Mouse (Mus musculus) lung, postnatal 0 days (tissue): ENCODE data around the gene Chn2. TPM values are rescaled to one million over a fixed set of nuclear protein-coding genes. Genes with fewer than 3 reads are reported as not detected.

Experiments used
- ATAC-seq: fragments of 200-750 bp; cut with Nextera tagmentation; 2 replicates; pipeline ENCODE4 v1.8.0; 2017; ENCODE audit warnings: moderate library complexity
- DNase-seq: peaks from one replicate; pipeline ENCODE4 v3.0.0-alpha.2; 2016; ENCODE audit warnings: low spot score
- H3K27ac ChIP-seq: fragments of 300-500 bp; sonication (generic); 2 replicates; pipeline ENCODE4 v1.5.1; 2014; ENCODE audit warnings: antibody characterized with exemption, mild to moderate bottlenecking, low read length, mixed read lengths
- H3K27me3 ChIP-seq: fragments of 300-500 bp; sonication (generic); replicated peaks from 2 replicates; pipeline ENCODE4 v1.6.1; 2014; ENCODE audit warnings: low read length, mixed read lengths; ENCODE audit not compliant: insufficient read depth
- H3K36me3 ChIP-seq: fragments of 300-500 bp; sonication (generic); 2 replicates; pipeline ENCODE4 v1.6.1; 2014; ENCODE audit warnings: low read length, mixed read lengths; ENCODE audit not compliant: insufficient read depth
- H3K4me1 ChIP-seq: fragments of 300-500 bp; sonication (generic); 2 replicates; pipeline ENCODE4 v1.6.1; 2014; ENCODE audit warnings: antibody characterized with exemption, low read depth, low read length, mixed read lengths; ENCODE audit not compliant: insufficient read depth
- H3K4me2 ChIP-seq: fragments of 300-500 bp; sonication (generic); replicated peaks from 2 replicates; pipeline ENCODE4 v1.6.1; 2014; ENCODE audit warnings: low read depth, mild to moderate bottlenecking, low read length, moderate library complexity, mixed read lengths
- H3K4me3 ChIP-seq: fragments of 300-500 bp; sonication (generic); 2 replicates; pipeline ENCODE4 v1.5.1; 2014; ENCODE audit warnings: low read depth, low read length
- H3K9ac ChIP-seq: fragments of 300-500 bp; sonication (generic); replicated peaks from 2 replicates; pipeline ENCODE4 v1.6.1; 2014; ENCODE audit warnings: low read depth, mild to moderate bottlenecking
- H3K9me3 ChIP-seq: fragments of 300-500 bp; sonication (generic); 2 replicates; pipeline ENCODE4 v1.6.1; 2016; ENCODE audit warnings: low read length, mixed read lengths
- CTCF ChIP-seq: IDR thresholded peaks from 2 replicates; pipeline ENCODE4 v1.5.1; 2016; ENCODE audit warnings: antibody characterized with exemption, mild to moderate bottlenecking
- EP300 ChIP-seq: IDR thresholded peaks from 2 replicates; pipeline ENCODE4 v1.6.1; 2016; ENCODE audit warnings: antibody characterized with exemption, mild to moderate bottlenecking, control low read depth
- WGBS: fragments of 180-500 bp; shearing (Covaris S2); extraction: QIAGEN DNeasy Blood & Tissue Kit; methylation state at CpG from one replicate; pipeline ENCODE4 v1.1.7; 2014; 5-methylcytosine and 5-hydroxymethylcytosine counted together
- polyA plus RNA-seq: library from polyadenylated mRNA; unstranded; fragments of >200 nt; fragmentation: Nextera tagmentation; extraction: Ambion mirVana; gene quantifications from 2 replicates; pipeline ENCODE4 v1.2.1, GENCODE M21; 2015

Gene Chn2
- polyA plus RNA-seq, 1 experiment from 2014 or later, result 6.8 TPM

DNA sequence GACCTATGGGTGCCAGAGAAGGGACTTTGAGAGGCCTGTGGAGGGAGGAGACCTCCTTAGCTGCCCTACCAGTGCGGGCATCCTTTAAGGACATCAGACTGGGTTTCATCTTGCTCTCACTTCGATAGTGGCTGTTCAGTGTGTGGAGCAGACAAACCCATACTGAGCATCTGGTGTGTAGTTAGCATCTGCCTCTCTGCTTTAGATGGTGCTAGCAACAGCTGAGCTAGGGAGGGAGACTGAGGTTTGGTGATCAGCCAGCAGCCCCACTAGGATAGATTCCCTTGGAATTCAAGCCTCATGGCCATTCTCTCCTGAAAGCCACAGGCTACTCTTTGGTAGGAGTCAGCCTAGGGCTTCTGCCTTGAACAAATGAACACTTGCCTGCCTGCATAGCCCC lies 117.7 kb downstream of the Chn2 start:
- TF ChIP-seq CTCF (no peak), EP300 (no peak)
- 87% methylated on average over 2 of the region's 2 CpGs for WGBS

DNA sequence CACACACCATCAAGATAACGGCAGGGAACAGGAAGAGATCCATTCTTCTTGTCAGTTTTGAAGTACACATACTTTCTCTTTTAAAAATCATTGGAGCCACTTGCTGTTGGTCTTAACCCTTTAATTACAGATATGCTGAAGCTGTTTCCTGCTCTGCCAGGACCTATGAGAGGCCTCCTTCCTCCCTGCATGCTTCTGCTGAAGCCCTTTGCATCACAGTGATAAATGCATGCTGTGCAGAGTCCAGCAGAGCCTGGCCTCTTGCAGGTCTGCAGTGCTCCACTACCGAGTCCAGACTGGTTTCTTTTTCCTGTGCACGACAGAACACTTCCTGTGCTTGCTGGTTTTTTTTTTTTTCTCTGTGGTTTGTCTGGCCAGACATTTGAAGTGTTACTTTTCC lies 119.0 kb downstream of the Chn2 start:
- Histone ChIP-seq H3K4me2 (0 out of 2 replicates have a peak overlapping the region, but pooled peaks have one; percentile 2), H3K9ac (no peak overlapping the region), H3K4me3 (no peak overlapping the region), H3K27ac (no peak overlapping the region), H3K4me1 (peaks cover 5% of the 10 kb centered on the region; the same call in 1 of the 2 replicates), H3K27me3 (no peaks in the 10 kb centered on the region), H3K36me3 (no peaks in the 10 kb centered on the region), H3K9me3 (no peaks in the 10 kb centered on the region)
- 17% methylated on average over 3 of the region's 3 CpGs for WGBS
- TF ChIP-seq EP300 (no peak), CTCF (no peak)
- DNase-seq (peak; percentile 18), ATAC-seq (peak; percentile 33; the same call in 1 of the 2 replicates)

More for the DNA sequence above, 117.7 kb downstream of the Chn2 start:
- no peak overlapping the region for H3K9ac ChIP-seq
- H3K4me1 ChIP-seq, result no peaks in the 10 kb centered on the region
- no peak overlapping the region for H3K27ac ChIP-seq
- H3K9me3 ChIP-seq, result no peaks in the 10 kb centered on the region
- H3K36me3 ChIP-seq, result no peaks in the 10 kb centered on the region
- H3K4me2 ChIP-seq, result no peak overlapping the region
- no peaks in the 10 kb centered on the region for H3K27me3 ChIP-seq
- no peak overlapping the region for H3K4me3 ChIP-seq
- DNase-seq (no peak), ATAC-seq (no peak)

DNA sequence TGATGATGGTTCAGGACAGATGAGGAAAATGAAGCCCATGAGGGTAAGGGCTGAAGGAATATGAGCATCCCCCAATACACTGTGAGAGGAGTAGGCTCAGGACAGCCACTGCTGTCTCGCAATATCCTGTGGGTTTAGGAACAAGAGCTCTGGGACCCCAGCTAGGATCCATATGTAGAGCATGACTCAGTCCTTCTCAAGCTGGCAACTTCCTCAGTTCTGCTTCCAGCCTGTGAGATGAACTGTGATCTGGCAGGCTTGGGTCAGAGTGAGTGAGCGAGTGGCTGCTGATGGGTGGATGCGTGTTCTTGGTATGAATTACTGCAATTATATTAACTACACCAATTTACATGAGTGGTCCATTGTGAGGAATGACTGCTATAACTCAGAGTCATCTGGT lies 121.3 kb downstream of the Chn2 start:
- peak; percentile 24 for DNase-seq
- Histone ChIP-seq H3K9me3 (no peaks in the 10 kb centered on the region), H3K4me2 (no peak overlapping the region), H3K27me3 (0 out of 2 replicates have a peak, but pooled peaks cover 3% of the 10 kb centered on the region), H3K27ac (no peak overlapping the region), H3K4me1 (peaks cover 5% of the 10 kb centered on the region; the same call in 1 of the 2 replicates), H3K36me3 (no peaks in the 10 kb centered on the region), H3K4me3 (no peak overlapping the region), H3K9ac (no peak overlapping the region)
- WGBS, result 82% methylated on average over 3 of the region's 3 CpGs
- peak; percentile 23; the same call in 1 of the 2 replicates for ATAC-seq
- TF ChIP-seq EP300 (no peak), CTCF (no peak)

DNA sequence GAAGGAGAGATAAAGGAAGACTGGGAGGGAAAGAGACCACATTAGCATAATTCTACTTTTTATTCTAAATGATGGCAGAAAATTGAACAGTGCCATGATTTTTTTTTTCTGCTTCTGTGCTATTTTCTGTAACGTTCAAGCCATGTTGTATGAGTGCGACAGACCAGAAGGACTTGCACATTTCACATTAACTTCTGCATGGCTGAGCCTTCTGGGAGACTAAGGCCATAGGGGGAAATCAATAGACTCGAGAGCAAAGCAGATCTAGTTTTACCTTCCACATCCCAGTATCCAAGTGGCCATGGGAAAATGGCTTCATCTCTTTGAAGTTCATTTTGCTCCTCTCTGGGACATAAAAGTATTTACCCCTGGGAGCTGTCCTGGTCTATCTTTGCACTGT lies 121.9 kb downstream of the Chn2 start:
- H3K27me3 ChIP-seq, result 0 out of 2 replicates have a peak, but pooled peaks cover 3% of the 10 kb centered on the region
- TF ChIP-seq CTCF (no peak), EP300 (no peak)

DNA sequence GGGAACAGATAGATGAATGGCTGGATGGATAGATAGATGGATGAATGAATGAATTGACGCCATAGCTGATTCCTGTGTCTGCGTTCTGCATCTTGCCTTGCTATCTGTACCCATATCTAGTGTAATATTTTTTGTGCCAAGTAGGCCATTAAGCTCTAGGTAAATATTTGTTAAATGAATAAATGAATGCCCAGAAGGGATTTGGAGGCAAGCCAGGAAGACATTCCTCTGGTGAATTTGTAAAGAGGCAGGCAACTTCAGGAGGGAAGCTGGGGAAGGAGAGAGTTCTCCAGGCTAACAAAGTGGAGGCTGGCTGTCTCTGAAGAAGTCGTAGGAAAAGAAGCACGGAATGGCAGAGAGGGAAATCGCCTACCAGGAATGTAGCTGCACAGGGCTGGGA lies 123.0 kb downstream of the Chn2 start:
- Histone ChIP-seq H3K4me1 (peaks cover 5% of the 10 kb centered on the region; the same call in 1 of the 2 replicates), H3K27me3 (0 out of 2 replicates have a peak, but pooled peaks cover 3% of the 10 kb centered on the region), H3K27ac (no peak overlapping the region), H3K9me3 (no peaks in the 10 kb centered on the region), H3K9ac (no peak overlapping the region), H3K4me3 (no peak overlapping the region), H3K36me3 (no peaks in the 10 kb centered on the region), H3K4me2 (no peak overlapping the region)
- ATAC-seq (0 out of 2 replicates have a peak, but pooled peaks have one; percentile 1), DNase-seq (peak; percentile 48)
- TF ChIP-seq CTCF (no peak), EP300 (no peak)
- 28% methylated on average over 5 of the region's 5 CpGs for WGBS

More for the DNA sequence above, 121.9 kb downstream of the Chn2 start:
- Histone ChIP-seq H3K9me3 (no peaks in the 10 kb centered on the region), H3K4me2 (no peak overlapping the region), H3K27ac (no peak overlapping the region), H3K4me1 (peaks cover 5% of the 10 kb centered on the region; the same call in 1 of the 2 replicates), H3K4me3 (no peak overlapping the region), H3K9ac (no peak overlapping the region), H3K36me3 (no peaks in the 10 kb centered on the region)
- 87% methylated on average over 3 of the region's 3 CpGs for WGBS
- ATAC-seq, result no peak
- DNase-seq, result no peak

DNA sequence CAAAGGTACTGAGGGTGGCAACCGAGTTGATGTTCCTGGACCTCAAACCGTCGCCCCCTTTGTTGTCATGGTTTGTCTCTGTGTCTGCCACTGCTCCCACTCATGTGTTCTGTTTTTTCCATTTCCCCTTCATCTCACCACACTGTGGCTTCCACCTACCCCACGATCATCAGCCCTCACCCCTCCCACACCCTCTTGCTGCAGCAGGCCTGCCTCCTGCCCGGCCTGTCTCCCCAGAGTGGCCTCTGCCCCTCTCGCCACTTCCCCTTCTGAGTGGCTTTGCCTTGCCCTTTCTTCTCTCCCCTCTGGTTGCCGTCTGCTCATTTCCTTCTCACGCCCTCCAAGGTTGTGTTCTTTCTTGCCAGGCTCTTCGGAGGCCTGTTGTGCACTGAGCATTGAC lies 123.4 kb downstream of the Chn2 start:
- TF ChIP-seq CTCF (no peak), EP300 (no peak)
- Histone ChIP-seq H3K36me3 (no peaks in the 10 kb centered on the region), H3K9me3 (no peaks in the 10 kb centered on the region), H3K4me2 (no peak overlapping the region), H3K27me3 (0 out of 2 replicates have a peak, but pooled peaks cover 3% of the 10 kb centered on the region), H3K4me1 (peaks cover 5% of the 10 kb centered on the region; the same call in 1 of the 2 replicates), H3K27ac (no peak overlapping the region), H3K9ac (no peak overlapping the region), H3K4me3 (no peak overlapping the region)
- WGBS, result 37% methylated on average over 9 of the region's 9 CpGs
- ATAC-seq, result 0 out of 2 replicates have a peak, but pooled peaks have one; percentile 21
- peak; percentile 45 for DNase-seq
